Mouse (Mus musculus): ENCODE measurements at regions not wholly inside any gene's neighbourhood (a gene's known extent, or its start where the extent isn't known, plus 50 kb on each side); places are given as distances from the start of the nearest gene placed in this dataset.

DNA sequence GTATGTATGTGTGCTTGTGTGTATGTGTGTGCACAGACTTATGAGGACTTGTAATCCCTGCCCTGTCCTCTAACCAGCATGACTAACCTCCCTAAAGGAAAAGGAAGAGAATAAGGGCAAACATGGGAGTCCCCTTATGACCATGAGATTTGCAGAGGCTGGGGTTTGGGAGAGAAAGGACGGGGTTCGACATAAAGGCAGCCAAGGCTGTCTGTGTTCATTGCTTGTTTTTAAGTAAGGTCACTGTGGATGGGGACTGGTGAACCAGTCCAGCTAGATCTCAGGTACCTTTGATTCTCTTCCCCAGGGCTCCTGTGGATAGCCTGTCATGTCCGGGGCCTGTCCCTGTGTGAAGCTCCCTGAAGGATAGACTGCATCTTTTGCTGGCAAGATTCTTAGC lies 55.6 kb downstream of the Irf2bp2 start:
- Histone ChIP-seq H3K9me3 (replicated peaks; ENCODE audit: control insufficient read depth, low read length) (no peaks in the 10 kb centered on the region), H3K27me3 (replicated peaks; ENCODE audit: control insufficient read depth, insufficient read depth, low read length) (no peaks in the 10 kb centered on the region), H3K4me2 (ENCODE audit: low read length) (peak overlapping the region; percentile 32), H3K27ac (ENCODE audit: low read depth, low read length) (peak overlapping the region; percentile 97), H3K36me3 (ENCODE audit: control insufficient read depth, insufficient read depth, low read length) (no peaks in the 10 kb centered on the region), H3K9ac (ENCODE audit: low read length) (peak overlapping the region; percentile 49; the same call in 1 of the 2 replicates), H3K4me1 (ENCODE audit: control insufficient read depth, insufficient read depth, low read length) (peaks cover 36% of the 10 kb centered on the region), H3K4me3 (ENCODE audit: low read depth, low read length) (no peak overlapping the region)
- no peak for DNase-seq (ENCODE audit: low spot score)
- no peak; the same call in 1 of the 2 replicates for ATAC-seq
- 11% methylated on average over 3 of the region's 3 CpGs for WGBS

DNA sequence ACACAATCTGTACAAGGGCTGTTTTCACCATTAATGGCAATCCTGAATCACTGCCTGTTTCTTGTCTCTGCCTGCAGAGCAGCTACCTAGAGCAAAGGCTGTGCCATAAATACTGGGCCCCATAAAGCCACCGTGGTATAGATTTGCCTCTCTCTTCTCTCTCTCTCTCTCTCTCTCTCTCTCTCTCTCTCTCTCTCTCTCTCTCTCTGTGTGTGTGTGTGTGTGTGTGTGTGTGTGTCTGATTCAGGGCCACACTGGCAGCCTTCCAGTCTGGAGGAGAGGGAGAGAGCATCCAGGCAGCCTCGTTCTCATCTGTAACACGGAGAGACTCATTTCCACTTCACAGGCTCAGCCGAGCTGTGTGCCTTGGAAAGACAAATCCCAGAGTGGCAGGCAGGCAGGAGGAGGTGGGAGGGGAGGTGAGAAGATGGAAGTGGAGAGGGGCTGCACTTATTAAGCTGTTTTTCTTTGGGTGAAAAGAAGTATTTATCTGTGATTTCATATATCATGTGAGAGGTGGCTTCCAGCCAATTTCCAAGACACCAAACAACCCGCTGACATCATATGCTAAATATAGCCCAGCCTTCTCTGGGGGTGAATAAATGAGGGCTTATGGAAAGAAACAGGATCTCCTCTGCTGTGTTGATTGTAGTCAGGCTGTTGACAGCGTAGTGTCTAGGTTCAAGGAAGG lies 56.7 kb downstream of the Irf2bp2 start:
- ATAC-seq (peak; percentile 82), DNase-seq (ENCODE audit: low spot score) (peak; percentile 96)
- H3K4me3 ChIP-seq (ENCODE audit: low read depth, low read length) = no peak overlapping the region
- H3K9ac ChIP-seq (ENCODE audit: low read length) = peak overlapping the region; percentile 41
- no peaks in the 10 kb centered on the region for H3K9me3 ChIP-seq (replicated peaks; ENCODE audit: control insufficient read depth, low read length)
- H3K27ac ChIP-seq (ENCODE audit: low read depth, low read length) = peak overlapping the region; percentile 97
- H3K4me1 ChIP-seq (ENCODE audit: control insufficient read depth, insufficient read depth, low read length) = peaks cover 36% of the 10 kb centered on the region
- peak overlapping the region; percentile 20; the same call in 1 of the 2 replicates for H3K4me2 ChIP-seq (ENCODE audit: low read length)
- H3K27me3 ChIP-seq (replicated peaks; ENCODE audit: control insufficient read depth, insufficient read depth, low read length) = no peaks in the 10 kb centered on the region
- no peaks in the 10 kb centered on the region for H3K36me3 ChIP-seq (ENCODE audit: control insufficient read depth, insufficient read depth, low read length)
- WGBS = 3% methylated on average over 6 of the region's 6 CpGs

DNA sequence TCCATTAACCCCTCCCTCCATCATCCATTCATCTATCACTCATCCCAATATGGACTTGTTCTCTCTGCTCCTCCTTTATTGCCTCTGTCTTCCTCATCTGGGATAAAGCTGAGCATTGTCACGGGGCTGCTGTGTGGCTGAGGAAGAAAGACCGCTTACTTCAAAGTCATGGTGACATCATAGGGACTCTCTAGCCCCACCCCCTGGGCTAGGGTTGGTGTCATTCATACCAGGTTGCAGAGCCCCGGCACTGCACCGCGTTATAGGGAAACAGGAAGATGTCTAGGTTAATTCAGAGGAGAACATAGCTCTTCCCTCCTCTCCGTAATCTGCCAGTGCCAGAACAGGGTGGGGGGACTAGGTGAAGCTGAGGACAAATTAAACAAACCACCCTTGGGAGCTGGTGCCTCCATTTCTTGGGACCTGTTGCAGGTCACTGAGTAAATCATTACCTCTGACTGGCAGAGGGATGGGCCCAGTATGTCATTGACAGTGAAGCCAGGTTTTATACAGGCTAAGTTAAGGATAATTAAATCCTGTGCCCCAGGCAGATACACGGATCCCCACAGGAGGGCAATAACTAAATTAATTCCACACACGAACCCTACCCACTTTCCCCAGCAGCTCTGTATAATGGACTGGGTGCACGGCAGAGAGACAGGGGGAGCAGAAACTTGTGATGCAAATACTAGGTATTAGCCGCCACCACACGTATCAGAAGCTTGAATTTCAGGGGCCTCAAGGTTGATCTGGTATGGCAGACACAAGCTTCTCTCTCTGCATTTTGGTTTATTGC lies 57.5 kb downstream of the Irf2bp2 start:
- Histone ChIP-seq H3K4me3 (ENCODE audit: low read depth, low read length) (no peak overlapping the region), H3K27me3 (replicated peaks; ENCODE audit: control insufficient read depth, insufficient read depth, low read length) (no peaks in the 10 kb centered on the region), H3K4me1 (ENCODE audit: control insufficient read depth, insufficient read depth, low read length) (peaks cover 36% of the 10 kb centered on the region), H3K27ac (ENCODE audit: low read depth, low read length) (peak overlapping the region; percentile 97), H3K9ac (ENCODE audit: low read length) (peak overlapping the region; percentile 41), H3K9me3 (replicated peaks; ENCODE audit: control insufficient read depth, low read length) (no peaks in the 10 kb centered on the region), H3K36me3 (ENCODE audit: control insufficient read depth, insufficient read depth, low read length) (no peaks in the 10 kb centered on the region), H3K4me2 (ENCODE audit: low read length) (peak overlapping the region; percentile 20; the same call in 1 of the 2 replicates)
- no peak for ATAC-seq
- WGBS = 7% methylated on average over 11 of the region's 11 CpGs
- DNase-seq (ENCODE audit: low spot score) = peak; percentile 67

DNA sequence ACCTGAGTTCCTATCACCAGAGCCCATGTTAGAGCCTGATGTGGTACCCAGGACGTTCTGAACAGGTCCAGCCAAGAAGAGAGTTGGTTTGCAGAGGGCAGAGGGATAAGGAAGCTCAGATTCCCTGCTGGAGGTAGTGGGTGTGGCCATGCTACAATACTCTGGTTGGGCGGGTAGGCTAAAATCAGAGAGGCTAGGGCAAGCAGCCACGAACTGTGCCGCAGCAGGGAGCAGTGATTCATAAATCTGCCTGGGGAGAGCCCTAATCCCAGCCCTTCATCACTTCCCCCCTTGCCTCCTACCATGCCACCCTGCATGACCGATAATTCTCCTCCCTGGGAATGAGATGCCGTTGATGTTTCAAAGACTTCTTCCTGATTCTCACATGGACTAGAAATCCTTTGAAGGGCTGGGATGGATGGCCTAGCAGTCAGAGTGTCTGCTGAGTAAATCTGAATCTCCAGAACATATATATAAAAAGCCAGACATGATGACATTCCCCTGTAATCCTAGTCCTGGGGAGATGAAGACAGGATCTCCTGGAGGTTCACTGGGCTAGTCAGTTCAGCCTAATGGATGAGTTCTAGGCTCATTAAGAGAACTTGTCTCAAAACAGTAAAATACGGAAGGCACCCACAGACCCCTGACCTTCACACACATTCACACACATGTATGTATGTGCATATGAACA lies 57.6 kb upstream of the Tarbp1 start:
- H3K4me1 ChIP-seq (ENCODE audit: control insufficient read depth, insufficient read depth, low read length) = peaks cover 14% of the 10 kb centered on the region
- no peak overlapping the region for H3K4me2 ChIP-seq (ENCODE audit: low read length)
- H3K27ac ChIP-seq (ENCODE audit: low read depth, low read length) = no peak overlapping the region
- H3K9ac ChIP-seq (ENCODE audit: low read length) = no peak overlapping the region
- 50% methylated on average over 7 of the region's 7 CpGs for WGBS
- H3K27me3 ChIP-seq (replicated peaks; ENCODE audit: control insufficient read depth, insufficient read depth, low read length) = no peaks in the 10 kb centered on the region
- no peak for DNase-seq (ENCODE audit: low spot score)
- no peak for ATAC-seq
- H3K4me3 ChIP-seq (ENCODE audit: low read depth, low read length) = no peak overlapping the region
- H3K36me3 ChIP-seq (ENCODE audit: control insufficient read depth, insufficient read depth, low read length) = no peaks in the 10 kb centered on the region
- H3K9me3 ChIP-seq (replicated peaks; ENCODE audit: control insufficient read depth, low read length) = no peaks in the 10 kb centered on the region

DNA sequence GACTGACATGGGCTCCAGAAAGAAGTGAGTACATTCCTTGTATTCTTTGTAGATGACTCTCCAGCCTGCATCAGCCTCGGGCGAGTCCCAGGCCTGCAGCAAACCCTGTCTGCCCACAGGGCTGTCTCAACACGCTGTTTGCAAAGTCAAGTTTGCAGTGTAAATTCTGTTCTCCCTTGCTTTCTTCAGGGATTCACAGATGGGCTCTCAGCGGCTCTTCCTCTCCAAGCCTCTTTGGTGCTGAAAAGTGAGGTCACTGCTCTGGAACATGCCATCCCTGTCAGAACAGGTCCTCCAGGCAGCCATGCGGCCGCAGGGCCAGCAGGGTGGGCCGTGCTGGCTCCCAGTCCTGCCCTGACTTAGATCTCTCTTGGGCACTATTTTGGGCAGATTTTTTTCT lies 56.6 kb upstream of the Tarbp1 start:
- ATAC-seq = no peak
- peaks cover 8% of the 10 kb centered on the region for H3K4me1 ChIP-seq (ENCODE audit: control insufficient read depth, insufficient read depth, low read length)
- H3K36me3 ChIP-seq (ENCODE audit: control insufficient read depth, insufficient read depth, low read length) = no peaks in the 10 kb centered on the region
- H3K27me3 ChIP-seq (replicated peaks; ENCODE audit: control insufficient read depth, insufficient read depth, low read length) = no peaks in the 10 kb centered on the region
- no peak overlapping the region for H3K4me3 ChIP-seq (ENCODE audit: low read depth, low read length)
- no peaks in the 10 kb centered on the region for H3K9me3 ChIP-seq (replicated peaks; ENCODE audit: control insufficient read depth, low read length)
- H3K27ac ChIP-seq (ENCODE audit: low read depth, low read length) = no peak overlapping the region
- H3K9ac ChIP-seq (ENCODE audit: low read length) = no peak overlapping the region
- WGBS = 88% methylated on average over 7 of the region's 7 CpGs
- no peak overlapping the region for H3K4me2 ChIP-seq (ENCODE audit: low read length)
- no peak for DNase-seq (ENCODE audit: low spot score)

DNA sequence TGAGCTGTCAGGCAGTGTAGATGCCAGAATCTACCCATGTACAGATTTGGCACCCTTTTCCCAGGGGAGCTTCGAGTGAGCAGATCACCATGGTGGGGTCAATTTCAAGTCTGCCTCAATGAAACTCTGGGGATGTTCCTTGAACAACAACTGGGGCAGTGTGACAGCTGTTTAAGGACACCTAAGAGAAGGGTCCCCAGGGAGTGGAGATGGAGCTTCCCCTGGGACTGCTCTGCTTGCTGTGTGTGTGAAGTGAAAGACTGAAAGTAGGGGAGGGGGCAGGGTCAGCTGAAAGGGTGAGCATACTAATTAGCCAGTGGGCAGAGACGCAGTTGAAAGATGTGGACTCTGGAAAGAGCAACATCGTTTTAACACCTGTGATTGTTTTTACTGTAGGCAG lies 54.5 kb upstream of the Tarbp1 start:
- no peak overlapping the region for H3K27ac ChIP-seq (ENCODE audit: low read depth, low read length)
- H3K36me3 ChIP-seq (ENCODE audit: control insufficient read depth, insufficient read depth, low read length) = no peaks in the 10 kb centered on the region
- WGBS = 41% methylated on average over 3 of the region's 3 CpGs
- H3K4me3 ChIP-seq (ENCODE audit: low read depth, low read length) = no peak overlapping the region
- no peaks in the 10 kb centered on the region for H3K27me3 ChIP-seq (replicated peaks; ENCODE audit: control insufficient read depth, insufficient read depth, low read length)
- no peak overlapping the region for H3K9ac ChIP-seq (ENCODE audit: low read length)
- ATAC-seq (no peak), DNase-seq (ENCODE audit: low spot score) (no peak)
- H3K9me3 ChIP-seq (replicated peaks; ENCODE audit: control insufficient read depth, low read length) = no peaks in the 10 kb centered on the region
- no peak overlapping the region for H3K4me2 ChIP-seq (ENCODE audit: low read length)
- H3K4me1 ChIP-seq (ENCODE audit: control insufficient read depth, insufficient read depth, low read length) = peaks cover 5% of the 10 kb centered on the region; the same call in 1 of the 2 replicates

DNA sequence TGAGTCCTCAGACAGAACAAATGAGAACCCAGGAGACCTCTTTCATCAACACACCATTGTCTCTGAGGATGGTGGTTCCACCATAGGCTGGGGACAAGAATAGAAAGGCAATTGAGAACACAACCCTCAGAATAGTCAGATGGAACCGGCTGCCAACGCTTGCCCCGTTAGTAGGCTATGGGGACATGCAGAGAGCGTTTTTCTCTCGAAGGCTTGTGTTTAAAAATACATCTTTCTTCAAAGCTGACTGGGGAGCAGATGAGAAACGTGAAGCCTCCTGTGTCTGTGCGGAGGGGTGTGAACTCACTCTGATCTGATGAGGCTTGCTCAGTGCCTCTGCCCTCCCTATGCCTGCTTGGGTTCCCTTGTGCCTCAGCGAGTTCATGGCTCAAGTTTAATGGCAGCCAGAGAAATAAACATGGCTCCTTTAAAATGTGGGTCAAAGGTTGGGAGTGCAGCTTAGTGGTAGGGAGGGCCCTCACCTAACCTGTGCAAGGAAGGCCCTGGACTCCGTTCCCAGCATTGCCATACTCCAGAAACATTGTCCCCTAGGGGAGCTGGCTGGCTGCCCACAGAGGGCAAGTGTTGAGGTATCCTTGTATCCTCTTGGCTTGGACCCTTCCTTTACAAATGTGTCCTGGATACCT lies 53.7 kb upstream of the Tarbp1 start:
- H3K9me3 ChIP-seq (replicated peaks; ENCODE audit: control insufficient read depth, low read length) = no peaks in the 10 kb centered on the region
- no peaks in the 10 kb centered on the region for H3K27me3 ChIP-seq (replicated peaks; ENCODE audit: control insufficient read depth, insufficient read depth, low read length)
- no peak overlapping the region for H3K4me3 ChIP-seq (ENCODE audit: low read depth, low read length)
- no peak overlapping the region for H3K4me2 ChIP-seq (ENCODE audit: low read length)
- no peaks in the 10 kb centered on the region for H3K36me3 ChIP-seq (ENCODE audit: control insufficient read depth, insufficient read depth, low read length)
- H3K4me1 ChIP-seq (ENCODE audit: control insufficient read depth, insufficient read depth, low read length) = peaks cover 8% of the 10 kb centered on the region; the same call in 1 of the 2 replicates
- no peak overlapping the region for H3K9ac ChIP-seq (ENCODE audit: low read length)
- no peak overlapping the region for H3K27ac ChIP-seq (ENCODE audit: low read depth, low read length)
- ATAC-seq = no peak
- 65% methylated on average over 9 of the region's 9 CpGs for WGBS
- DNase-seq (ENCODE audit: low spot score) = no peak

DNA sequence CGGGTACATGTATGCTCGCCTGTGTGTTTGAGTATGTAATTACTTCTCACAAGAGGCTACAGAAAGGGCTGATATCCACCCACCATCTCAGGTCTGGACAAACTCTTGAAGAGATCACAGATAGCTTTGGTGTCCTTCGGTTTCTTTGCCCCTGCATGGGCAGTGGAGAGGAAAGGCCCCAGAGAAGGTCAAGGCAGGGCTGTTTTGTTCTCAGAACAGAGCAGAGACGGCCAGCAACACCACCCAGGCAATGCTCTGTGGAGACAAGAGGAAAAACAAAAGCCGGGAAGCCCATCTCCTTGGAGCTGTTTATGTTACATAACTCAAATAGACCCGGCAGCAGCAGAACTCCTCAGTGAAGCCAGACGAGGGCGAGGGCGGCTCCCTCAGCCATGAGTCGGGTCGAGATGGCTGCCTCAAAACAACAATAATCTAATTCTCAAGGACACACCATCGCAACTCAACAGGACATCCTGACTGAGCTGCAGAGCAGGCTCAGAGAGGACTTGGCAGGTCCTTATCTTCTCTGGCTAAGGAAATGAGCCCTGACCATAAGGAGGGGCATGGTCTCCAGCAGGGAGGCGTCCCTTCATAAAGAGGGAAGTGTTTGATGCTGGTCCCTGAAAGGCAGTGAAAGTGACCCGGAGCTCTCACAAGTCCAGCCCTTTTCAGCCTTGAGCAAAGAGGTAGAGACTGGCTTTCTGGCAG lies 52.2 kb upstream of the Tarbp1 start:
- ATAC-seq (no peak), DNase-seq (ENCODE audit: low spot score) (no peak)
- Histone ChIP-seq H3K4me1 (ENCODE audit: control insufficient read depth, insufficient read depth, low read length) (peaks cover 8% of the 10 kb centered on the region; the same call in 1 of the 2 replicates), H3K36me3 (ENCODE audit: control insufficient read depth, insufficient read depth, low read length) (no peaks in the 10 kb centered on the region), H3K4me2 (ENCODE audit: low read length) (no peak overlapping the region), H3K27me3 (replicated peaks; ENCODE audit: control insufficient read depth, insufficient read depth, low read length) (no peaks in the 10 kb centered on the region), H3K9ac (ENCODE audit: low read length) (no peak overlapping the region), H3K9me3 (replicated peaks; ENCODE audit: control insufficient read depth, low read length) (no peaks in the 10 kb centered on the region), H3K4me3 (ENCODE audit: low read depth, low read length) (no peak overlapping the region), H3K27ac (ENCODE audit: low read depth, low read length) (no peak overlapping the region; the same call in 1 of the 2 replicates)
- 75% methylated on average over 14 of the region's 14 CpGs for WGBS
